Mouse (Mus musculus) embryonic fibroblast, embryonic 13.5 days (primary cell): ENCODE data around the gene Dnase1l3.

Experiments
- CTCF ChIP-seq: IDR thresholded peaks from 2 replicates; pipeline ENCODE4 v1.5.1; 2011; ENCODE audit warnings: mild to moderate bottlenecking, control low read depth, low read length, moderate library complexity, borderline replicate concordance; ENCODE audit not compliant: insufficient read depth
- POLR2A ChIP-seq: IDR thresholded peaks from 2 replicates; pipeline ENCODE4 v1.6.1; 2011; ENCODE audit warnings: low read depth, mild to moderate bottlenecking, control low read depth, low read length, moderate library complexity

DNA sequence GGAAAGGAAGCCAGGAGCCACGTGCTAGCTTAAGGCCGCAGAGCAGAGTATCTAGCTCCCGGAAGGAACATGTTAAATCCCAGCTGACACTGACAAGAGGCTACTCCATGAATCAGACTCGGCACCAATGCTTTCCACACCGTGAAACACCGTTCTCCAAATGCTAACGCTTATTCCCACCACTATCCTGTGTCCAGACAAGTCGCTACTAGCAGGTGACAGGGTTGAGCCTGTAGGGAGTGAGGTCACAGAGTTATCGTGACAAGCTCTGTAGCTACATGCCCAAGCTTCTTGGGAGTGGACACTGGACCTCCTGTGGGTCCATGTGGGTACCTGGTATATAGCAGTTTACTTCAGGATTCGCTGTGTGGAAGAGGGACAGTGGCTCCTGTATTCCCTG is 37.9 kb downstream of the Dnase1l3 start:
- TF ChIP-seq CTCF (no peak), POLR2A (no peak)
